Mouse (Mus musculus) myocyte (in vitro differentiated cells): ENCODE measurements around the gene Herc2. TPM values are rescaled to one million over a fixed set of nuclear protein-coding genes. Genes with fewer than 3 reads are reported as not detected.

Experiments used
- H3K27me3 ChIP-seq: one replicate; pipeline ENCODE4 v1.6.1; 2011; ENCODE audit not compliant: control insufficient read depth, insufficient read depth, insufficient read length
- H3K36me3 ChIP-seq: one replicate; pipeline ENCODE4 v1.6.1; 2011; ENCODE audit not compliant: control insufficient read depth, insufficient read depth
- H3K4me2 ChIP-seq: one replicate; pipeline ENCODE4 v1.6.1; 2011; ENCODE audit warnings: low read depth, control low read depth
- H3K4me3 ChIP-seq: one replicate; pipeline ENCODE4 v1.5.1; 2011; ENCODE audit warnings: mild to moderate bottlenecking, control low read depth, moderate library complexity
- H3K79me2 ChIP-seq: one replicate; pipeline ENCODE4 v1.6.1; 2011; ENCODE audit not compliant: control insufficient read depth, insufficient read depth
- H3ac ChIP-seq: one replicate; pipeline ENCODE4 v1.6.1; 2011; ENCODE audit not compliant: control insufficient read depth, insufficient read length
- CEBPB ChIP-seq: IDR thresholded peaks from 2 replicates; pipeline ENCODE4 v1.6.1; 2011; ENCODE audit warnings: mild to moderate bottlenecking, moderate library complexity; ENCODE audit not compliant: poor library complexity, insufficient read depth, severe bottlenecking
- E2F4 ChIP-seq: IDR thresholded peaks from one replicate; pipeline ENCODE4 v1.6.1; 2011; ENCODE audit warnings: mild to moderate bottlenecking, control low read depth, moderate library complexity; ENCODE audit not compliant: insufficient read depth
- MAX ChIP-seq: IDR thresholded peaks from one replicate; pipeline ENCODE4 v1.6.1; 2011; ENCODE audit warnings: low read depth, mild to moderate bottlenecking, control low read depth
- MYOD1 ChIP-seq, 3 experiments: IDR thresholded peaks; one replicate each; pipeline ENCODE4 v1.6.1; 2011; ENCODE audit warnings: control low read depth in 2 of 3, low read depth in 2 of 3, mild to moderate bottlenecking in 2 of 3, moderate library complexity in 1 of 3; ENCODE audit not compliant: insufficient read length in 2 of 3, control insufficient read depth in 1 of 3
- MYOG ChIP-seq, 3 experiments: IDR thresholded peaks; one replicate each; pipeline ENCODE4 v1.6.1; 2011; ENCODE audit warnings: control low read depth in 2 of 3, low read depth in 2 of 3, mild to moderate bottlenecking in 2 of 3; ENCODE audit not compliant: insufficient read length in 2 of 3, control insufficient read depth in 1 of 3, insufficient read depth in 1 of 3
- POLR2A ChIP-seq: IDR thresholded peaks from one replicate; pipeline ENCODE4 v1.6.1; 2011; ENCODE audit warnings: low read depth, mild to moderate bottlenecking, control low read depth, moderate library complexity; ENCODE audit not compliant: insufficient read length
- POLR2AphosphoS2 ChIP-seq: IDR thresholded peaks from one replicate; pipeline ENCODE4 v1.6.1; 2011; ENCODE audit warnings: low read depth, control low read depth; ENCODE audit not compliant: insufficient read length
- REST ChIP-seq: IDR thresholded peaks from one replicate; pipeline ENCODE4 v1.6.1; 2011; ENCODE audit warnings: mild to moderate bottlenecking, control low read depth, moderate library complexity; ENCODE audit not compliant: insufficient read depth, insufficient read length
- SRF ChIP-seq: IDR thresholded peaks from one replicate; pipeline ENCODE4 v1.6.1; 2011; ENCODE audit warnings: low read depth; ENCODE audit not compliant: control insufficient read depth, insufficient read length
- TCF12 ChIP-seq: IDR thresholded peaks from one replicate; pipeline ENCODE4 v1.6.1; 2011; ENCODE audit warnings: mild to moderate bottlenecking, control low read depth; ENCODE audit not compliant: poor library complexity, insufficient read depth, severe bottlenecking
- TCF3 ChIP-seq: IDR thresholded peaks from one replicate; pipeline ENCODE4 v1.6.1; 2011; ENCODE audit warnings: low read depth, control low read depth; ENCODE audit not compliant: insufficient read length
- USF1 ChIP-seq: IDR thresholded peaks from one replicate; pipeline ENCODE4 v1.6.1; 2011; ENCODE audit warnings: low read depth, mild to moderate bottlenecking, control low read depth, moderate library complexity
- polyA plus RNA-seq: library from polyadenylated mRNA; unstranded; fragments of >200 nt; fragmentation: generic; extraction: Trizol; gene quantifications from one replicate; pipeline ENCODE4 v1.2.1, GENCODE M21; 2012; ENCODE audit warnings: missing spikeins

Herc2 gene
- polyA plus RNA-seq, 1 experiment = 10.0 TPM

DNA sequence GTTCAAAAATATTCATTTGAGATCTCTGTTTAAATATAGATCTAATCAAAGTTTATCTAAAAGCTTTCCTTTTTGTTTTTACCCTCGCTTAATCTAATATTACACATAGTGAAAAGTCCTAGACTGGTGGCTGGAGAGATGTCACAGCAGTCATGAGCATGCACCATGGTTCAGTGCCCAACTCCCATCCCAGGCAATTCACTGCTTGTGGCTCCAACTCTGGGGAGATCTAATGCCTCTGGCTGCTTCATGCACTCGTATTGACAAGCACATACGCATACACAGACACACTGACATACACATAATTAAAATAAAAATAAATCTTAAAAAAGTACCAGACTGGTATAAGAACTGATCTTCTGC is 5.7 kb upstream of the Herc2 start:
- H3K4me2 ChIP-seq = no peak overlapping the region
- TF ChIP-seq SRF = no peak
- no peak for TF ChIP-seq MYOD1 (IDR thresholded peaks at IDR 0.05; ENCODE audit: control insufficient read depth in 1 of 3, insufficient read length in 2 of 3, low read depth in 2 of 3)
- TF ChIP-seq MAX = no peak
- no peak for TF ChIP-seq TCF12
- TF ChIP-seq E2F4 = no peak
- TF ChIP-seq MYOG (IDR thresholded peaks at IDR 0.05; ENCODE audit: control insufficient read depth in 1 of 3, insufficient read depth in 1 of 3, insufficient read length in 2 of 3, low read depth in 2 of 3) = no peak
- no peak for TF ChIP-seq POLR2A
- no peak for TF ChIP-seq USF1
- TF ChIP-seq CEBPB = no peak
- TF ChIP-seq TCF3 = no peak
- TF ChIP-seq REST = no peak
- TF ChIP-seq POLR2AphosphoS2 = no peak

DNA sequence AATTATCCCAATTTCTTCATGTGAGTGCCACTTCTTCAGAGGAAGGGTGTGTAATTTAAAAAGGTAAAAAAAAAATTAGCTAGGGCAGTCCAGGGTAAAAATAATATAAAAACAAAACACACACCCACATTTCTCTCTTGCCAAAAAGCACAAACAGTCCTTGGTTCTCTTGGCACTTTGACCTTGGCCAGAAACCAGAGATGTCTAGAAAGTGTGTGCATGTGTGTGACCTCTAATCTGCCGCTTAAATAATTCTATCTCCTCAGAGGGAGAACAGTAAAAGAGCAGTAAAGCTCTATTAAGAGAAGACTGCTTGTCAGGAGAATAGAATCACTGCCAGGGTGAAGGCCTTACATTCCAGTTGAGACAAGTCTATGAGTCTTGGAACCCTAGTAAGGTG is 2.8 kb upstream of the Herc2 start:
- H3K4me2 ChIP-seq = no peak overlapping the region
- H3K4me3 ChIP-seq = no peak overlapping the region
- no peak for TF ChIP-seq MYOG (IDR thresholded peaks at IDR 0.05; ENCODE audit: control insufficient read depth in 1 of 3, insufficient read depth in 1 of 3, insufficient read length in 2 of 3, low read depth in 2 of 3)
- TF ChIP-seq TCF12 = no peak
- TF ChIP-seq REST = no peak
- no peak for TF ChIP-seq MAX
- no peak for TF ChIP-seq USF1
- TF ChIP-seq SRF = no peak
- no peak for TF ChIP-seq POLR2A
- no peak for TF ChIP-seq MYOD1 (IDR thresholded peaks at IDR 0.05; ENCODE audit: control insufficient read depth in 1 of 3, insufficient read length in 2 of 3, low read depth in 2 of 3)
- TF ChIP-seq POLR2AphosphoS2 = no peak
- TF ChIP-seq CEBPB = no peak
- TF ChIP-seq E2F4 = no peak
- TF ChIP-seq TCF3 = no peak
- no peaks in the 10 kb centered on the region for H3K36me3 ChIP-seq
- peaks cover 17% of the 10 kb centered on the region for H3K79me2 ChIP-seq
- no peak overlapping the region for H3ac ChIP-seq
- peaks cover 6% of the 10 kb centered on the region for H3K27me3 ChIP-seq

More for the DNA sequence above, 5.7 kb upstream of the Herc2 start:
- Histone ChIP-seq H3K27me3 (peaks cover 6% of the 10 kb centered on the region), H3K36me3 (no peaks in the 10 kb centered on the region), H3K4me3 (no peak overlapping the region), H3K79me2 (no peaks in the 10 kb centered on the region), H3ac (no peak overlapping the region)

DNA sequence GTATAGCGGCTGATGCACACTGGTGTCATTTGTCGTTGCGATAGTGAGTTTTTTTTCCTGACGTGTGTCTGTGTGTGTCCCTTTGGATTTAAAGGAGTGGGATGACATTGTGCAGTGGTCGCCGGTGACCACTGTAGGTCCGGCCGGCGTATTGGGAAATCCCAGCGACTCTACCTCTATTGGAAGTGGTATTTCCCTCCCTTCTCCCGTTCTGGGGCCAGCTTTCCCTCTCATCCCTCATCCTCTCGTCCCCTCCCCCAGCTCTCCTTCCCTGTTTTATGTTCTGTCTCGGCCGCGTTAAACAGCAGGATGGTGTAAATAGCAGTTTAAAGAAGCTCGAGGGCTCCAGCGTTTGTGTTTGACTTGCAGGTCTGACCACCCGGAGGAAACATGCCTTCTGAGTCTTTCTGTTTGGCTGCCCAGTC is 503 bp downstream of the Herc2 start:
- peaks cover 45% of the 10 kb centered on the region for H3K79me2 ChIP-seq
- peak overlapping the region; percentile 42 for H3ac ChIP-seq
- no peaks in the 10 kb centered on the region for H3K36me3 ChIP-seq
- H3K27me3 ChIP-seq = no peaks in the 10 kb centered on the region
- TF ChIP-seq E2F4 (no peak), POLR2AphosphoS2 (no peak), SRF (no peak), USF1 (no peak), MYOD1 (IDR thresholded peaks at IDR 0.05; ENCODE audit: control insufficient read depth in 1 of 3, insufficient read length in 2 of 3, low read depth in 2 of 3) (no peak), MYOG (IDR thresholded peaks at IDR 0.05; ENCODE audit: control insufficient read depth in 1 of 3, insufficient read depth in 1 of 3, insufficient read length in 2 of 3, low read depth in 2 of 3) (no peak), TCF12 (no peak), TCF3 (no peak), CEBPB (no peak), POLR2A (no peak), REST (no peak), MAX (no peak)
- H3K4me3 ChIP-seq = peak overlapping the region; percentile 67
- peak overlapping the region; percentile 76 for H3K4me2 ChIP-seq

DNA sequence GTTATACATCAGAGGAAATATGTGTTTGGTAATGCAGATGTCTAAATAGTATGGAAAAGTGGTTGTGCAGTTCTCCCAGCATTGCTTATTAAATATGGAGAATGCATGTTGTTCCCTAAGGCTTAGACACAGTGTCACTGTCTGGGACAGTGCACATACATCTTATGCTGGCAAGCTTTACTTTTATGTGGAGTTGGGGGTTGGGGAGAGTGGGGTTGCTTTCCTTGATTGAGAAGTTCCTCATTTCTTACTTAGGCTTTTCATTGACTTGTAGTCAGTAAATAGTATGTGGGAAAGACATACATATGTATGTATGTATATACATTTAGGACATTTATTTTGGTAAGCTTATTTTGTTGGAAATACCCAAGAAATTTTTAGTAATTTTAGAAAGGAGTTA is 3.0 kb downstream of the Herc2 start:
- no peak overlapping the region for H3K4me3 ChIP-seq

DNA sequence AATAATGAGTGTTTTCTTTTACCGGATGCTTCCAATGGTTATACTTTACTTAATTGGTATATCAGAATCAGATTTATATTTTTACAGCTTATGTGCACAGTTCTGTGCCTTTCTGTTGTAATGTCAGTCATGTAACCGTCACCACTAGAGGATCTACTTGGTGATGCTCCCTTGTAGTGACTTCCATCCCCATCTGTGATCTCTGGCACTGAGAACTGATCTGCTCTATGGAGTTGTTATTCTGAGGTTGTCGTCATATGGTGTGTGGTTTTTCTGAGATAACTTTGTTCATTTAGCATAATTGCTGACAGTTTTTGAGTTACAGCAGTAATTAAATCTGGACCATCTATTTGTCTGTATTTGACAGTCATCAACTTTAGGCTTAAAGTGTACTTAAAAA is 5.3 kb downstream of the Herc2 start:
- no peaks in the 10 kb centered on the region for H3K27me3 ChIP-seq
- TF ChIP-seq MAX (no peak), CEBPB (no peak), MYOG (IDR thresholded peaks at IDR 0.05; ENCODE audit: control insufficient read depth in 1 of 3, insufficient read depth in 1 of 3, insufficient read length in 2 of 3, low read depth in 2 of 3) (no peak), POLR2A (no peak), POLR2AphosphoS2 (no peak), REST (no peak), SRF (no peak), TCF3 (no peak), USF1 (no peak), E2F4 (no peak), MYOD1 (IDR thresholded peaks at IDR 0.05; ENCODE audit: control insufficient read depth in 1 of 3, insufficient read length in 2 of 3, low read depth in 2 of 3) (no peak), TCF12 (no peak)
- no peak overlapping the region for H3K4me2 ChIP-seq
- no peak overlapping the region for H3K4me3 ChIP-seq
- H3K36me3 ChIP-seq = peaks cover 4% of the 10 kb centered on the region
- H3K79me2 ChIP-seq = peaks cover 55% of the 10 kb centered on the region
- no peak overlapping the region for H3ac ChIP-seq

More for the DNA sequence above, 3.0 kb downstream of the Herc2 start:
- no peak overlapping the region for H3K4me2 ChIP-seq
- H3ac ChIP-seq = no peak overlapping the region
- no peaks in the 10 kb centered on the region for H3K27me3 ChIP-seq
- peaks cover 4% of the 10 kb centered on the region for H3K36me3 ChIP-seq
- peaks cover 49% of the 10 kb centered on the region for H3K79me2 ChIP-seq
- no peak for TF ChIP-seq POLR2AphosphoS2
